Mouse (Mus musculus) heart, embryonic 15.5 days (tissue): ENCODE data around the gene Vav3. TPM values are rescaled to one million over a fixed set of nuclear protein-coding genes. Genes with fewer than 3 reads are reported as not detected.

Experiments used
- ATAC-seq: fragments of 200-750 bp; cut with Nextera tagmentation; replicated peaks from 2 replicates; pipeline ENCODE4 v1.8.0; 2017; ENCODE audit warnings: low read depth, moderate TSS enrichment; ENCODE audit not compliant: insufficient number of reproducible peaks, insufficient read depth, low FRiP score
- H3K27ac ChIP-seq: fragments of 300-500 bp; sonication (generic); 2 replicates; pipeline ENCODE4 v1.5.1; 2015; ENCODE audit warnings: mild to moderate bottlenecking, inconsistent platforms
- H3K27me3 ChIP-seq: fragments of 300-500 bp; sonication (generic); 2 replicates; pipeline ENCODE4 v1.6.1; 2015; ENCODE audit warnings: inconsistent platforms
- H3K36me3 ChIP-seq: fragments of 300-500 bp; sonication (generic); 2 replicates; pipeline ENCODE4 v1.6.1; 2015; ENCODE audit warnings: mild to moderate bottlenecking, inconsistent platforms
- H3K4me1 ChIP-seq: fragments of 300-500 bp; sonication (generic); replicated peaks from 2 replicates; pipeline ENCODE4 v1.6.1; 2015; ENCODE audit warnings: inconsistent platforms
- H3K4me2 ChIP-seq: fragments of 300-500 bp; sonication (generic); 2 replicates; pipeline ENCODE4 v1.6.1; 2015; ENCODE audit warnings: inconsistent platforms, mild to moderate bottlenecking, moderate library complexity
- H3K4me3 ChIP-seq: fragments of 300-500 bp; sonication (generic); 2 replicates; pipeline ENCODE4 v1.5.1; 2015; ENCODE audit warnings: mild to moderate bottlenecking, inconsistent platforms
- H3K9ac ChIP-seq: fragments of 300-500 bp; sonication (generic); 2 replicates; pipeline ENCODE4 v1.6.1; 2015; ENCODE audit warnings: mild to moderate bottlenecking, inconsistent platforms
- H3K9me3 ChIP-seq: fragments of 300-500 bp; sonication (generic); replicated peaks from 2 replicates; pipeline ENCODE4 v1.6.1; 2016; ENCODE audit warnings: inconsistent platforms
- WGBS: fragments of 180-500 bp; shearing (Covaris S2); methylation state at CpG from one replicate; pipeline ENCODE4 v1.1.7; 2015; ENCODE audit warnings: mixed read lengths; 5-methylcytosine and 5-hydroxymethylcytosine counted together
- polyA plus RNA-seq: library from polyadenylated mRNA; unstranded; fragments of >200 nt; fragmentation: Nextera tagmentation; extraction: Ambion mirVana; gene quantifications from 2 replicates; pipeline ENCODE4 v1.2.1, GENCODE M21; 2015

The Vav3 gene
- 7.4 and 9.6 TPM in 2 replicates for polyA plus RNA-seq

DNA sequence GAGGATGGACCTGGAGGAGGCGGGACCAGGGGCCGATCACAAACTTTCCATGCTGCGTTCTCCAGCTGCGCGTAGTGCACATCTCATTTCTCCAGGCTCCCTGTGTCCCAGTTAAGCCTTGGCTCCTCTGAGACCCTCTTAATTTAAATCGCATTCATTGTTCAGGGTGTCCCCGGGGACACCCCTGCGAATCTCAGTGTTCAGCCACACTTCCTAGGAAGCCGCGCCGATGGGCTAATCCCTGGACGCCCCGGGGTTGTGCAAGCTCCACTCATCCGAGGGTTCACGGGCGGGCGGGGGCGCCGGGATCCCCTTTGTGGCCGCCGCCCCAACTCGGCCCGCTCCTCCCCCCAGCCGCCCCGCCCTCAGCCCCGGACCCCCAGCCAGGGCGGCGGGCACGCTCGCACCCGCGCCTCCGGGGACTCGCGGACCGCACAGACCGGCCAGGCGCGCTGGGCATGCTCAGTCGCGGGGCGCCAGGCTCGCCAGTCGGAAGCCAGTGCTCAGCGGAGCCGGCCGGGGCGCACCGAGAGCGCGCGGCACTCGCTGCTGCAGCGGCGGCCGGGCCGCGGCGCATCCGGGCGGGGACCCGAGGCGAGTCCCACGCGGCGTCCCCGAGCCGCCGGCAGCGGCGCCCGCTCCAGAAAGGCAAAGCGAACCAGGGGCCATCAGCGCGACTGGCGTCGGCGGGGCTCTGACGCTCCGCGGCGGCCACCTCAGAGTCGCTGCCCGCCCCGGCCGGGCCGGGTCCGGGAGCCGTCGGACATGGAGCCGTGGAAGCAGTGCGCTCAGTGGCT is at the start of gene Vav3:
Gene Vav3, plus strand, starts transcription at position 380 of the 797 bp plus-strand sequence.
- Histone ChIP-seq H3K9me3 (no peaks in the 10 kb centered on the region), H3K27ac (peak within 1 kb of the TSS; percentile 91), H3K36me3 (no peaks in the 10 kb centered on the region), H3K27me3 (no peaks in the 10 kb centered on the region), H3K4me3 (peak within 1 kb of the TSS; percentile 88), H3K9ac (peak within 1 kb of the TSS; percentile 74), H3K4me2 (peak within 1 kb of the TSS; percentile 86), H3K4me1 (peaks cover 5% of the 10 kb centered on the region; the same call in 1 of the 2 replicates)
- ATAC-seq = peak; percentile 84
- WGBS = under 1% methylated on average over 83 of the region's 92 CpGs

DNA sequence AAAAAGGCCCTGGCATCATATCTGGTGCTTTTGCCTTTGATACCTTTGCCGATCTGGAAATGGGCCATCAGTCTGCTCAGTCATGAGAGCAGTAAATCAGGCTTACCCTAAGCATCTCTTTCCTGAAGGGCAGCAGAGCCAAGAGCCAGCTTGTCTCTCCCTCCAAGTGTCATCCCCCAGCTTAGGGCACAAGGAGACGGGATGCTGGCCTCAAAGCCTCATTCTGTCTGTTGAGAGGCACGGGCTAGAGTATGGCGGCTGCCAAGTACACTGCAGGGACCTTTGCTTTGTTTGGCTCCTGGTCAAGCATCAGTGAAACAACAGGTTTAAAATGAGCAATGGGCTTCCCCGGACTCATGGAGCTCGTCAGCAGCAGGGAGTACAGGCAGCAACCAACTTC is 41.6 kb upstream of the Vav3 start:
- Histone ChIP-seq H3K36me3 (no peaks in the 10 kb centered on the region), H3K9ac (no peak overlapping the region), H3K4me1 (no peaks in the 10 kb centered on the region; the same call in 1 of the 2 replicates), H3K27me3 (no peaks in the 10 kb centered on the region), H3K9me3 (no peaks in the 10 kb centered on the region), H3K4me2 (no peak overlapping the region), H3K27ac (no peak overlapping the region), H3K4me3 (no peak overlapping the region)
- ATAC-seq = no peak
- 53% methylated on average over 6 of the region's 6 CpGs for WGBS

DNA sequence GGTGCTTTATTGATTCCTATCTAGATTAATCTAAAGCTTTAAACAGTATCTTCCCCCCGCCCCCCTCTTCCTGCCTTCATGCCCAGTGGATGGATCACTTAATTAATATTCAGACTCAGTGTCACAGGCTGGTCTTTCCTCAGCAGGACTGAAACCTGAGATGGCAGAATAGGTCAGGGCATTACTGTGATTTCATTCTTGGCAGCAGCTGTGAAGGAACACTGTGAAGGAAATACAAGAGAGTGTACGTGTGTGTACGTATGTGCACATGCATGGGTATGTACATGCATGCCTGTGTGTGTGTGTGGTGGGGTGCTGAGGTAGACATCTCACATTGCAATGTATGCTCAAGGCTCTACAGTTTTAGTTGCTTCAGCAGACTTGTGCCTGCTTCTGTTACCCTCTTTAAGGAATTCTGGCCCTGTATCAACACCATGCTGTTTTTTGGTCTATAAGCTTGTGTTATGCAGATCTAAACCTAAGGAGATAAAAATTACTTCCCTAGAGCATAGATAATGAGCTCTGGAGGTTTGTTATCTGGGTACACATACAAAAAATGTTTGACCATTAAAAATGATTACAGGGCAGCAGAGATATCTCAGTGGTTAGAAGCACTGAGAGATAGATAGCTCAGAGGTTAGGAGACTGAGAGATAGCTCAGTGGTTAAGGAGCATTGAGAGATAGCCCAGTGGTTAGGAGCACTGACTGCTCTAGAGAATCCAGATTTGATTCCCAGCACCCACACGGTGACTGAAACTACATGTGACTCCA is 41.0 kb upstream of the Vav3 start:
- Histone ChIP-seq H3K27ac (no peak overlapping the region), H3K4me3 (no peak overlapping the region), H3K9me3 (no peaks in the 10 kb centered on the region), H3K4me2 (no peak overlapping the region), H3K36me3 (no peaks in the 10 kb centered on the region), H3K9ac (no peak overlapping the region), H3K27me3 (no peaks in the 10 kb centered on the region), H3K4me1 (no peaks in the 10 kb centered on the region; the same call in 1 of the 2 replicates)
- ATAC-seq = no peak
- WGBS = 72% methylated on average over 4 of the region's 4 CpGs

DNA sequence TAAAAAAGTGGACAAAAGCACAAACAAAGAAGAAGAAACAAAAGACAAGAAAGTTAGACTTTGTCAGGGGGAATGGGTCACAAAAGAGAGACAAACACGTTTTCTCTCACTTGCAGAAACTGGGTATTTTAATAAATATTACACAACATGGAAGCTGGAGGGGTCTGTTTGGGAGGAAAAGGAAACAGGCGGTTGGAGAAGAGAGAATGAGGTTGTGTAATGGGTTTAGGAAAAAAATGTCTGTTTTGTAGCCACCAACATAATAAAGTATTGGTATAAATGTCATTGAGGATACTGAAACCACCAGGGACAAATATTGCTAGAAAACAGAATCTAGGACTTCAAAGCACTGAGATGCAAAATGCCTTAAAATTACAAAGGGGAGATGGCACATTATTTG is 38.4 kb upstream of the Vav3 start:
- Histone ChIP-seq H3K4me1 (no peaks in the 10 kb centered on the region), H3K27me3 (no peaks in the 10 kb centered on the region), H3K27ac (no peak overlapping the region), H3K4me2 (no peak overlapping the region), H3K9me3 (no peaks in the 10 kb centered on the region), H3K4me3 (no peak overlapping the region), H3K9ac (no peak overlapping the region), H3K36me3 (no peaks in the 10 kb centered on the region)
- 61% methylated on average over 2 of the region's 2 CpGs for WGBS
- no peak for ATAC-seq

DNA sequence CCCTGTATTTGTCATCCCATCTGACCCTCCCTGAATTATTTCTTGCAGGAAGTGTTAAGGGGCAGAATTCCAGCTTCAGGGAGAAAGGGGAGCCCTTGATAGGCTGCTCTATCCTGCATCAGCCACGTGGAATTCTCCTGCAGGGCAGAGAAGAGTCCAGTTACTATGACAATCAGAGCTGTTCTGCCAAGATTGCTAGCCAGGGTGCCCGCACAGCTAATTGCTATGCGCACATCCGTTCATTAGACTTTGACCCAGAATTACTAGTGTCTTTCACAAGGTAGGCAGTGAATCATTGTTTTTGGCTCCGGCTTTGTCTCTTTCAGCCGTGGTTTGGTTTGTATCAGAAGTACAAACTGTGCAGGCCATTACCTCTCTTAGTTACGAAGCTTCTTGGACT is 33.0 kb upstream of the Vav3 start:
- 74% methylated on average over 7 of the region's 7 CpGs for whole genome bisulfite sequencing
- H3K4me3 ChIP-seq = no peak overlapping the region
- no peak overlapping the region for H3K27ac ChIP-seq
- no peaks in the 10 kb centered on the region for H3K9me3 ChIP-seq
- H3K4me1 ChIP-seq = peaks cover 12% of the 10 kb centered on the region
- H3K27me3 ChIP-seq = no peaks in the 10 kb centered on the region
- H3K4me2 ChIP-seq = no peak overlapping the region
- no peaks in the 10 kb centered on the region for H3K36me3 ChIP-seq
- ATAC-seq = no peak
- no peak overlapping the region for H3K9ac ChIP-seq

DNA sequence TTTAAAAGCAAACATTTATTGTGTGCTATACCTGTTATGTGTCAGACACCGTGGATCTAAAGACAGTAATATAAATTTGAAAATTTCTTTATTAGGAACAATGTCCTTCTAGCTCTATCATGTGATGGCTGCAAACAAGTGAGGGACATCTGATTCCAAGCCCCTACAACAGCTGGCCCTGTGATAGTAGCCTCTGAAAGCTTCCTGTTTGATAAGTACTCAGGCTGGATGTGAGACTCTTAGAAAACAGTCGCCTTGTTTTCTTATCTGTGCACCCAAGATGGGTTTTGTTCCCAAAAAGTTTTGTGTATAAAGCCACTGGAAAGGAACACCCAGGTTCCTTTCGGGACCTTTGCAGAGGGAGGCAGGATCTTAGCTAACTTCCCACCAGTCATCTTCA is 32.0 kb upstream of the Vav3 start:
- no peaks in the 10 kb centered on the region for H3K36me3 ChIP-seq
- H3K4me1 ChIP-seq = peaks cover 12% of the 10 kb centered on the region
- WGBS = 46% methylated on average over 3 of the region's 3 CpGs
- H3K27me3 ChIP-seq = no peaks in the 10 kb centered on the region
- H3K9ac ChIP-seq = no peak overlapping the region
- ATAC-seq = no peak
- no peaks in the 10 kb centered on the region for H3K9me3 ChIP-seq
- H3K27ac ChIP-seq = no peak overlapping the region
- no peak overlapping the region for H3K4me3 ChIP-seq
- no peak overlapping the region for H3K4me2 ChIP-seq

DNA sequence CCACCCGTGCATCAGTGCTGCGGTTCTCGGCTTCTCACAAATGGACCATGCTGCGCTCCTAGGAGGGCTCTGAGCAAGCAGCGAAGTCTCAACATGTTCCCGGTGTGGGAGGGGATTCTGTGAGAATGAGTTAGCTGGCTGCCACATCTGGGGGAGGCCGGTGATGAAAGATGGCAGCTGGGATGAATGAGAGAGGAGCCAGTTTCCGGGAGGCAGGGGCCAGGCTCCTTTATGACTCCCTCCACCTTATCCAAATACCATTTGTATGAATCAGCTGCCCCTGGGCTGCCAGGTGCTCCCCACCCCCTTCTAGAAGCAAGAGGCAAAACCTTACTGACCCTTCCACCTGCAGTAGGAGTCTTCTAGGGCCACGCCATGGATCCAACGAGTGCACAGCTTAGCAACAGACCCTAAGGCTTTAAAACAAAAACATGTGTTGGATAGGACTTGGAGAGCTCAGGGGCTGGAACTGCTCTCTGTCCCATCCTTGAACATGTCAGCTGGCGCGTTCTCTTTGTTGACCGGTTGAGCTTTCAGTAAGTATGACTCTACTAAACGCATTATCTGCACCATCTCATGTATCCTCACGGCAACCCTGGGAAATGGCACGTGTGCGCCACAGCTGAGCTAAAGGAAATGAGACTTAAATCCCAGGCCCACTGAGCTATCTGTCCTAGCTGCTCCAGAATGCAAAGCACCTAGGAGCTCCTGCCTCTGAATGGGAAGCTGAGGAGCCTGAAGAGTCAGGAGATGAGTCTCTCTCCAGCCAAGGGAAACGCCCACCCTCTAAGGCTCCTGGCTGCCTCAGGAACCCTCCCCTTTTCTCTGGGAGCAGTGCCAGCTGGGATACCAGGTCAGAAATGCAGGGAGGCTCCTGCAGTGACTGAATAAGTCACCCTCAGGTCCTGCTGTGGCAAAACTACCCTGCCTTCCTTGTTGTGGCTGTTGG is 30.9 kb upstream of the Vav3 start:
- Histone ChIP-seq H3K4me2 (peak overlapping the region; percentile 4; the same call in 1 of the 2 replicates), H3K36me3 (no peaks in the 10 kb centered on the region), H3K9me3 (no peaks in the 10 kb centered on the region), H3K27ac (peak overlapping the region; percentile 18; the same call in 1 of the 2 replicates), H3K27me3 (no peaks in the 10 kb centered on the region), H3K4me3 (no peak overlapping the region), H3K9ac (no peak overlapping the region), H3K4me1 (peaks cover 12% of the 10 kb centered on the region)
- WGBS = 55% methylated on average over 18 of the region's 18 CpGs
- ATAC-seq = peak; percentile 53; the same call in 1 of the 2 replicates

DNA sequence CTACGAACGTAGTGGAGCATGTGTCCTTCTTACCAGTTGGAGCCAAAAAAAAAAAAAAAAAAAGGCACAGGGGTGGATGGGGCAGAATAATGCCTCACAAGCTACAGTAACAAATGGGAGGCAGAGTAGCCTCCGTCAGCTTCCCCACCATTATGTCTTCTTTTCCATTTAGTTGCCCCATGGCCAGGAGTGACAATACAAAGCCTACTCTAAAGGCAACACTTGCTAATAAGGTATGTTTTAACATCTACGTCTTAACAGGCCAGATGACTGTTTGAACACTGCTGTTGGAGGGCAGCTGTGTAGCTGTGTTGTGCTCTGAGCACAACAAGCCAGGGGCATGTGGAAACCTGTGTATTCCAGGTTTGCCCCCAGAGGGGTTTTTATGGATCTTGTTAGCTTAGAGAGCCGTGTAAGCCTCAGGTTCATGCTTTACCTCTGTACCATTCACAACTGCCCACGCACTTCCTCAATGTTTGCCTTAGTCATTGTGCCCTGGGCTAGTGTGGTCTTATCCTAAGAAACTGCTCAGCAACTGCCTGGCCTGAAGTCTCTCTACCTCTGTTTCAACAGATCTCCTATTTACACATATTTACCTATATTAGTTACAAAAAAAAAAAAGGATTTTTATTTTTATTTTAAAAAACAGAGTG is 29.2 kb upstream of the Vav3 start:
- Histone ChIP-seq H3K4me3 (no peak overlapping the region), H3K27me3 (no peaks in the 10 kb centered on the region), H3K9ac (no peak overlapping the region), H3K9me3 (no peaks in the 10 kb centered on the region), H3K27ac (no peak overlapping the region), H3K4me1 (peaks cover 12% of the 10 kb centered on the region), H3K4me2 (no peak overlapping the region), H3K36me3 (no peaks in the 10 kb centered on the region)
- WGBS = 81% methylated on average over 6 of the region's 6 CpGs
- no peak for ATAC-seq

DNA sequence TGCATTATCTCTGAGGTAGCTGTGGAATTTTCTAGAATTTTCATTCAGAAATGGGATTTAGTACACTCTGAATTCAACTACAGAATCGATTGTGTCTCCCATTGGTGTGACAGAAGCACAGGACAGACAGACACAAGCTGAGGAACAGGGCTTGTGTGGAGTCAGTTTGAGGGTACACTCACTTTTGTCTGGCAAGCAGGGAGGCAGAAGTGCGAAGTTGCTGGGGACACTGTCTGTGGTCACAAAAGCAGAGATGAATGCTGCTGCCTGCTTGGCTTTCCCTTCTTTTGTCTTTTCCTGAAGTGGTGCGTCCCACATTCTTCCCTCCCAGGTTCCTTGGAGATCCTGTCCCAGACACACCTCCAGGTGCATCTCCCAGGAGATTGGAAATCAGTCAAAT is 28.6 kb upstream of the Vav3 start:
- ATAC-seq = no peak
- H3K9ac ChIP-seq = no peak overlapping the region
- H3K4me3 ChIP-seq = no peak overlapping the region
- no peaks in the 10 kb centered on the region for H3K9me3 ChIP-seq
- no peak overlapping the region for H3K4me2 ChIP-seq
- H3K27me3 ChIP-seq = no peaks in the 10 kb centered on the region
- 78% methylated on average over 3 of the region's 3 CpGs for WGBS
- H3K4me1 ChIP-seq = peaks cover 12% of the 10 kb centered on the region
- H3K27ac ChIP-seq = no peak overlapping the region
- H3K36me3 ChIP-seq = no peaks in the 10 kb centered on the region

DNA sequence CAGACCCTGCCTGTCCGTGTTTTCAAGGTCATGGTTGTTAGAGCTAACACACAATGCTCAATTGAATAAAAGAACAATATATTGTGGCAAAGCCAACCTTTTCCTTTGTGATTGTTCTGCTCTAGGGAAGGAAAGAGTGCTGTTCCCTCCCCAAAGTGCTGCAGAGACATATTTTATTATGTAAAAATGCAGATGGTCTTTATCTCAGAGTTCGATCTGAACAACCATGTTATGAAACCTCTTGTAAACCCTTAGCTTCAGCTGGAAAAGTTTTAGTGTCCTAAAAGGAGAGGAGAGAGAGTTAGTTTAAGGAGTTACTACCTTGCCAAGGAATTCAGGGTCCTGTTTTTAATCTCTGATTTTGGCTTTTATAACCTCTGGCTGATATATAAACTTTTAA is 27.0 kb upstream of the Vav3 start:
- H3K4me3 ChIP-seq = no peak overlapping the region
- H3K27ac ChIP-seq = no peak overlapping the region
- no peak for ATAC-seq
- H3K27me3 ChIP-seq = no peaks in the 10 kb centered on the region
- no peaks in the 10 kb centered on the region for H3K36me3 ChIP-seq
- H3K4me1 ChIP-seq = peaks cover 12% of the 10 kb centered on the region
- H3K9ac ChIP-seq = no peak overlapping the region
- no peaks in the 10 kb centered on the region for H3K9me3 ChIP-seq
- 67% methylated on average over 2 of the region's 2 CpGs for WGBS
- no peak overlapping the region for H3K4me2 ChIP-seq
